Mouse (Mus musculus) hindbrain, embryonic 15.5 days (tissue): ENCODE results near the gene Akap6. TPM values are rescaled to one million over a fixed set of nuclear protein-coding genes. Genes with fewer than 3 reads are reported as not detected.

Source experiments
- ATAC-seq: fragments of 200-750 bp; cut with Nextera tagmentation; 2 replicates; pipeline ENCODE4 v1.8.0; 2017; ENCODE audit warnings: low read depth, moderate number of reproducible peaks, moderate TSS enrichment; ENCODE audit not compliant: low FRiP score
- H3K27ac ChIP-seq: fragments of 300-500 bp; sonication (generic); replicated peaks from 2 replicates; pipeline ENCODE4 v1.5.1; 2015; ENCODE audit warnings: mild to moderate bottlenecking, inconsistent platforms
- H3K27me3 ChIP-seq: fragments of 300-500 bp; sonication (generic); 2 replicates; pipeline ENCODE4 v1.6.1; 2015; ENCODE audit warnings: control low read depth, inconsistent platforms
- H3K36me3 ChIP-seq: fragments of 300-500 bp; sonication (generic); 2 replicates; pipeline ENCODE4 v1.6.1; 2015; ENCODE audit warnings: control low read depth, inconsistent platforms
- H3K4me1 ChIP-seq: fragments of 300-500 bp; sonication (generic); replicated peaks from 2 replicates; pipeline ENCODE4 v1.6.1; 2015; ENCODE audit warnings: control low read depth, inconsistent platforms
- H3K4me2 ChIP-seq: fragments of 300-500 bp; sonication (generic); 2 replicates; pipeline ENCODE4 v1.6.1; 2015; ENCODE audit warnings: moderate library complexity, mild to moderate bottlenecking, inconsistent platforms
- H3K4me3 ChIP-seq: fragments of 300-500 bp; sonication (generic); 2 replicates; pipeline ENCODE4 v1.5.1; 2015; ENCODE audit warnings: mild to moderate bottlenecking, inconsistent platforms
- H3K9ac ChIP-seq: fragments of 300-500 bp; sonication (generic); 2 replicates; pipeline ENCODE4 v1.6.1; 2015; ENCODE audit warnings: inconsistent platforms
- H3K9me3 ChIP-seq: fragments of 300-500 bp; sonication (generic); 2 replicates; pipeline ENCODE4 v1.6.1; 2016; ENCODE audit warnings: control low read depth, inconsistent platforms
- WGBS: fragments of 180-500 bp; shearing (Covaris S2); methylation state at CpG from one replicate; pipeline ENCODE4 v1.1.7; 2015; 5-methylcytosine and 5-hydroxymethylcytosine counted together
- polyA plus RNA-seq: library from polyadenylated mRNA; unstranded; fragments of >200 nt; fragmentation: Nextera tagmentation; extraction: Ambion mirVana; gene quantifications from 2 replicates; pipeline ENCODE4 v1.2.1, GENCODE M21; 2015

The Akap6 gene
- polyA plus RNA-seq, 1 experiment from 2014 or later, result 24.3 TPM

DNA sequence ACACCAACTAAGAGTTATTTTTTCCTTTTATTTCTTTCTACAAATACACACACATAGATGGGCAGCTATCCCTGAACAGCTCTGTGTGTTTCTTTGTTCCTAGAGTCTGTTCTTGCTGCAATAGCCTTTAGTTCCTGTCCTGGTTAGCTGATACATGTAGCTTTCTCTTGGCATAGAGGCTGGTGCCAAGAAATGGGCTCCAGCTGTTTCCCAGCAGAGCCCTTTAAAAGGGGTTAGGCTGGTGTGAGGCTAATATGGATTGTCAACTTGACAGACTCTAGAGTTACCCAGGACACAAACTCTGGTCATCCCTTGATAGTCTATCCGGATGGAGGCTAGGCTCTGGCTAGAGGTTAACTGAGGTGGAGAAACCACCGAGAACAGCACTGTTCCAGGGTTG lies 64.9 kb downstream of the Akap6 start:
- no peak overlapping the region for H3K27ac ChIP-seq
- no peak overlapping the region for H3K9ac ChIP-seq
- H3K27me3 ChIP-seq, result no peaks in the 10 kb centered on the region
- H3K4me1 ChIP-seq, result peaks cover 13% of the 10 kb centered on the region
- no peaks in the 10 kb centered on the region for H3K36me3 ChIP-seq
- H3K4me2 ChIP-seq, result no peak overlapping the region
- WGBS, result 77% methylated on average over 2 of the region's 2 CpGs
- no peaks in the 10 kb centered on the region for H3K9me3 ChIP-seq
- no peak for ATAC-seq
- H3K4me3 ChIP-seq, result no peak overlapping the region

DNA sequence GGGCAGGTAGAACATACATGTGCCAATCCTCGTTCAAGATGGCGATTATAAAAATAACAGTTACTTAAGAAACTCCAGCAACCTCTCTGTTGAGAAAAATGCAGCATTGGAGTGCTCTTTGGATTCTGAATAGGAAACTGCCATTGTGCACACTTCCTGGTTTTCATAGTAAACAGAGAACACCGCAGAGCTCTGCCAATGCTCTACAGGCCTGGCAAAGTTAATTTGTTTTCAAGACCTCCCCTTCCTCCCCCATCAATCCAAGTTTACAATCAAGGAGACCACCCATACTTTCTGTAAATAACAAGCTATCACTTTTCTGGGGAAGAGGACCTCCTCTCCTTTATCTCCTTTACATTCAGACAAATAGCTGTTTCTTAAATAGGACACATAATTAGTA lies 65.6 kb downstream of the Akap6 start:
- Histone ChIP-seq H3K27me3 (no peaks in the 10 kb centered on the region), H3K4me1 (peaks cover 20% of the 10 kb centered on the region), H3K4me3 (no peak overlapping the region), H3K27ac (no peak overlapping the region), H3K9me3 (no peaks in the 10 kb centered on the region), H3K36me3 (no peaks in the 10 kb centered on the region), H3K9ac (no peak overlapping the region), H3K4me2 (no peak overlapping the region)
- WGBS, result 73% methylated on average over 3 of the region's 3 CpGs
- ATAC-seq, result no peak

DNA sequence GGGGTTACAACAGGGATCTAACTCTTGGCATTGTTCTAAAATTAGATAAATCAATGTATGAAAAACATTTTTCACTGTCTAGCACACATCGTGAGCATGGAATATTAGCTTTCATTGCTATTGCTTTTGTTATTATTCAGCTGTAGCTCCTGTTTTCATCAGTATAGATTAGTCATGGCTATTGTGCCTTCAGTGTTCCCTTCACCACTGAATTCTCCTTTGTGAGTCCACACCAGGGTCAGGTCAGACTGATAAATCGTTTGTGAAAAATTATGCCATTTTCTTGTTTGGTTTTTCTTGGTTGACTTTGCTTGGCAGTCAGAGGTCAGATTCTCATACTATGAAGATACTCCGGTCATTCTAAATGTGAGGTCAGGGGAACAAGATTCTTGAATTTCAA lies 70.4 kb downstream of the Akap6 start:
- WGBS, result 13% methylated on average over 3 of the region's 3 CpGs
- Histone ChIP-seq H3K9me3 (no peaks in the 10 kb centered on the region), H3K4me3 (no peak overlapping the region), H3K4me1 (peaks cover 49% of the 10 kb centered on the region), H3K27me3 (no peaks in the 10 kb centered on the region), H3K4me2 (no peak overlapping the region), H3K36me3 (no peaks in the 10 kb centered on the region), H3K9ac (no peak overlapping the region), H3K27ac (0 out of 2 replicates have a peak overlapping the region, but pooled peaks have one; percentile 30)
- no peak for ATAC-seq

DNA sequence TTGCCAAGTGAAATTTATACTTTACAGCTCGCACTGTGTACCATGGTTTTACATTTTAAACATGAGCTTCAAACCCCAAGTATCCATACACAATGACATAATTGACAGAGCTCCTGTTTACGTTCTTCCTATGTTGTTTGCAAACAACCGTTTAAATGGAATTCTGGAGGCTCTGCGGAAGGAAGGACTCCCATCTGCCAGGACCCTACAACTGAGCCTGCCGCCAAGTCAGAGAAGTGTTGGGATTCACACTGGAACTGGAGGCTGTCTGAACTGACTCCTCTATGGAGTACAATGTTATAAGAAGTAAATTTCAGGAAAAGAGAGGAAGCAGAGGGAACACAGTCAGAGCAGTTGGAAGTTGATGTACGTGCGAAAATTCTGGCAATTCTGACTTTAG lies 72.7 kb downstream of the Akap6 start:
- H3K4me2 ChIP-seq, result peak overlapping the region; percentile 14
- H3K27ac ChIP-seq, result peak overlapping the region; percentile 72
- ATAC-seq, result no peak
- H3K9me3 ChIP-seq, result no peaks in the 10 kb centered on the region
- no peaks in the 10 kb centered on the region for H3K27me3 ChIP-seq
- no peaks in the 10 kb centered on the region for H3K36me3 ChIP-seq
- 40% methylated on average over 7 of the region's 7 CpGs for WGBS
- no peak overlapping the region for H3K4me3 ChIP-seq
- no peak overlapping the region for H3K9ac ChIP-seq
- H3K4me1 ChIP-seq, result peaks cover 48% of the 10 kb centered on the region

DNA sequence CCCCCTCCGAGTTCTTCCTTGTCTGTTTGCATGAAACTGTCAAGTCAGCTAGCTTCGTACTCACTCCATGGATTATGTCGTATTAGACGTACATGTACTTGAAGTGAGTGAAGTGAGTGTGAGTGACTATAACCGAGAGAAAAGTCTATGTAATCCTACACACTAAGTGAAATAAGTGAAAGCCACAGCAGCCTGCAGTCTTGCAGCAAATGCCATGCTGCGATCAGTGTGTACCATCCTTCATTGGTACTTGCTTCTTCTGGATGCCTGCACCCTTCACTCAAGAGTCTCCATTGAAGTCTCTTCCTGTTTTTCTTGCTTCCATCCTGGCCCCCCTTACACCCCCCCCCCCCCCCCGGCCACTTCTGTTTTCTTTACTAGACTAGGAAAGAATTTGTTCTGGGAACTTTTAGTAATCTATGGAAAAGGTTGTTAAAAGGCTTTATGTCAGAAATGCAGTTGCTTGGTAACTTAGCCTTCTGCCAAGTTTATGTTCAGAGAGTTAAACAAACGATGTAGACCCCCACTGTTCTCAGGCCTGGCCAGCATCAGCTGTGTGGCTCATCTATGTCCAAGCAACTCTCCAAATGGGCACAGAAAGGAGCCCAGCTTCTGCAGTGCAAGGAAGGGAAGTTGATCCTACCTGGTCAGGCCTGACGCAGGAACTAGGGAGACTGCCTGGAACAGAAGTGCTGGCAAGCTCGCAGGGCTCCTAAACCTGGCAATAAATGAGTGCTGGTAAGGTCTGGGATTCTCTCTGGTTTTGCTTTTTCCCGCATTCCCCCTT lies 73.5 kb downstream of the Akap6 start:
- Histone ChIP-seq H3K4me1 (peaks cover 48% of the 10 kb centered on the region), H3K4me2 (peak overlapping the region; percentile 35), H3K36me3 (no peaks in the 10 kb centered on the region), H3K27me3 (no peaks in the 10 kb centered on the region), H3K9ac (0 out of 2 replicates have a peak overlapping the region, but pooled peaks have one; percentile 14), H3K9me3 (no peaks in the 10 kb centered on the region), H3K27ac (peak overlapping the region; percentile 81), H3K4me3 (0 out of 2 replicates have a peak overlapping the region, but pooled peaks have one; percentile 4)
- peak; percentile 65 for ATAC-seq
- WGBS, result 22% methylated on average over 11 of the region's 11 CpGs

DNA sequence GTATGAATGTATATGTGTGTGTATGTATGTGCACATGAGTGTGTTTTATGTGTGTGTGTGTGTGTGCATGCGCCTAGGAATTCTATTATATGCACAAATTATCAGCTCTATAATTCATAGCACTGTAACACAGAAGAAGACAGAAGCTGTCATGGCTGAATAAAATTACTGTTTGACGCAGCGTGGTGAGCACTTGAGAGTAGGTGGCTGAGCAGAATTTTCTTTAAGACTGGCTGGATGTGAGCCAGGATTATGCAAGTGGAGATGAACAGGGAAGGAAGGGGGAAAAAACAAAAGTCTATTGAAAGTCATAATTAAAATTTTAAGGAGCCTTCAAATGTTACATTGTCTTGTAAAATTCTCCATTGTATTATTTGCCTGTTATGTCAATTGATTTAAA lies 74.7 kb downstream of the Akap6 start:
- no peak overlapping the region for H3K9ac ChIP-seq
- peak overlapping the region; percentile 81 for H3K27ac ChIP-seq
- no peaks in the 10 kb centered on the region for H3K9me3 ChIP-seq
- 0 out of 2 replicates have a peak, but pooled peaks have one; percentile 4 for ATAC-seq
- 18% methylated on average over 3 of the region's 3 CpGs for WGBS
- H3K4me2 ChIP-seq, result peak overlapping the region; percentile 35
- no peaks in the 10 kb centered on the region for H3K27me3 ChIP-seq
- no peaks in the 10 kb centered on the region for H3K36me3 ChIP-seq
- H3K4me1 ChIP-seq, result peaks cover 48% of the 10 kb centered on the region
- no peak overlapping the region for H3K4me3 ChIP-seq

DNA sequence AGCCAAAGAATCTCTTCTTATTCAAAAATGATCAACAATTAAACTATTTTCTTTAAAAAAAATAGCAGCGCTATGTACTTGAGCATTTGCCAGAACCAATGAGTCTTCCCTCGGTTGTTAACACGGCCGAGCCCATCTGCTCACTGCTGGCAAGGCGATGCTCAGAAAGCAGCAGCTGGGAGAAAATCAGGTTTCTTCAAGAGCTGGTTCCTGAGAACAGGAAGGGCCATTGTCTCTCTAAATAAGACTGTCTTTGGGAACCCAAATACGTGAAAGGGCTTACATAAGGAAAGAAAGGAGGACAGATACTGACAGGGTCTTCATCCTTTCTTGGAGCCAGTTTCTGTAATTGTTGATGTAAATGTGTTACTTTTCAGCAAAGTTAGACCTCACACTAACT lies 75.2 kb downstream of the Akap6 start:
- Histone ChIP-seq H3K4me2 (peak overlapping the region; percentile 37), H3K36me3 (no peaks in the 10 kb centered on the region)

DNA sequence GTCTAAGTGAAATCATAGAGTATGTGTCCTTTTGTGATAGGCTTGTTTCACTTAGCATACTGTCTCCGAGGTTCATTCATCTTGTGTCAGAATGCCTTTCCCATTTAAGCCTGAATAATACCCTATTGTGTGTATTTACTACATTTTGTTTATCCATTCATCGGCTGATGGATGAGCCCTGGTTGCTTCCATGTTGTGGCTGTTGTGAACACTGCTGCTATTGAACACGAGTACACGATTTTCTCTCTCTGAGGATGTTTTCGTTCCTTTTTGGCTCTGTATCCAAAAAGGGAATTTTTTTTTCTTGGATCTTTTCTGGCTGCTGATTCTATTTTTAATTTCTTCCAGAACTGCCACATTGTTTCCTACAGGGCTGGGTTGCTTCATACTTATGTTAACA lies 81.0 kb downstream of the Akap6 start:
- H3K9ac ChIP-seq, result no peak overlapping the region
- WGBS, result 18% methylated on average over 5 of the region's 5 CpGs
- no peak overlapping the region for H3K4me3 ChIP-seq
- H3K27ac ChIP-seq, result peak overlapping the region; percentile 64; the same call in 1 of the 2 replicates
- no peaks in the 10 kb centered on the region for H3K9me3 ChIP-seq
- H3K27me3 ChIP-seq, result no peaks in the 10 kb centered on the region
- H3K4me2 ChIP-seq, result no peak overlapping the region
- no peak for ATAC-seq
- H3K36me3 ChIP-seq, result no peaks in the 10 kb centered on the region
- H3K4me1 ChIP-seq, result peaks cover 19% of the 10 kb centered on the region

More for the DNA sequence above, 75.2 kb downstream of the Akap6 start:
- Histone ChIP-seq H3K9me3 (no peaks in the 10 kb centered on the region), H3K4me1 (peaks cover 44% of the 10 kb centered on the region), H3K27me3 (no peaks in the 10 kb centered on the region), H3K27ac (peak overlapping the region; percentile 75), H3K4me3 (peak overlapping the region; percentile 19), H3K9ac (0 out of 2 replicates have a peak overlapping the region, but pooled peaks have one; percentile 8)
- 11% methylated on average over 6 of the region's 6 CpGs for WGBS
- ATAC-seq, result 0 out of 2 replicates have a peak, but pooled peaks have one; percentile 40

DNA sequence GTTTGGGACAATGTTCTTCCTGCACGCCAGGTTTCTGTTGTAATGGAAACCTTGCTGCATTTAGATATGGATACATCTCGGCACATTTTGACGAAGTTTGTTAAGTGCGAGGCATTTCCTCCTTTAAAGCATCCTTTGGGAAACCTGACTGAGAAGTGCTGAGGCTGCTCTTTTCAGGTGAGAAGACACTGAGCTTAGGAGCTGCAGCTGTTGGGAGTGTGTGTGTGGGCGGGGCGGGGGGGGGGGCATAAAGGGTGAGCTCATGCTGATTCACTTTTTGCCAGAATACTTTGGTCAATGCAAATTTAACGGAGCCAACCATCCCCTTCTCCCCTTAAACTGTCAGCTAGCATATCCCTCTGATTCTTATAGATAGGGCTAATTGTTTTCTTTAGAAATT lies 81.9 kb downstream of the Akap6 start:
- Histone ChIP-seq H3K9me3 (no peaks in the 10 kb centered on the region), H3K4me3 (no peak overlapping the region), H3K4me1 (peaks cover 19% of the 10 kb centered on the region), H3K27ac (no peak overlapping the region), H3K36me3 (no peaks in the 10 kb centered on the region), H3K27me3 (no peaks in the 10 kb centered on the region), H3K9ac (no peak overlapping the region), H3K4me2 (no peak overlapping the region)
- no peak for ATAC-seq
- WGBS, result 61% methylated on average over 7 of the region's 7 CpGs

DNA sequence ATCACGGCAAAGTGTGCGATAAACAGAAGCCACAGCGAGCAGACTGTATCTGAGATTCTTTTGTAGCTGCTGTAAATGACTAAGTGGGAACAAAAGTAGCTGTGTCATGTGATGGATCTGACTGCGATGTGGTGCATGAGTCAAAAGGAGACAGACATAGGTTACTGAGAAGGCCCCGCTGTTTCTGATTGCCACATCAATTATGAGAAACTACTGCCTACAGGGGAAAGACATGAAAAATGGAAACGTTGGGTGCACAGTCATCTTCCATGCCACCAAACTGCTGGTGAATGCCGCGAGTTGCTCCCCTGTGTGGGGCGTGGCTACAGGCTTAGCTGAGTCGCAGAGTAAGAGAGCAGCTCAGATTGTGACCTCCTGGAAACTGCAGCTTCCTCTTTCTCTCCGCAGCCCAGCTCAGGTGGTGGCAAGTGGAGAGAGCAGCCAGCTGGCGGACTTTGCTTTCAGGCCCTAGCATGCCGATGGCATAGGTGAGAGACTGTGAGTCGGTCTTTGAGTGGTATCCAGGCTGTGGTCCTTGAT lies 83.8 kb downstream of the Akap6 start:
- H3K27ac ChIP-seq, result peak overlapping the region; percentile 46
- no peaks in the 10 kb centered on the region for H3K27me3 ChIP-seq
- H3K9ac ChIP-seq, result peak overlapping the region; percentile 15; the same call in 1 of the 2 replicates
- no peaks in the 10 kb centered on the region for H3K9me3 ChIP-seq
- ATAC-seq, result peak; percentile 74
- H3K4me3 ChIP-seq, result no peak overlapping the region
- H3K36me3 ChIP-seq, result no peaks in the 10 kb centered on the region
- 10% methylated on average over 14 of the region's 14 CpGs for WGBS
- H3K4me1 ChIP-seq, result peaks cover 19% of the 10 kb centered on the region
- H3K4me2 ChIP-seq, result peak overlapping the region; percentile 41

DNA sequence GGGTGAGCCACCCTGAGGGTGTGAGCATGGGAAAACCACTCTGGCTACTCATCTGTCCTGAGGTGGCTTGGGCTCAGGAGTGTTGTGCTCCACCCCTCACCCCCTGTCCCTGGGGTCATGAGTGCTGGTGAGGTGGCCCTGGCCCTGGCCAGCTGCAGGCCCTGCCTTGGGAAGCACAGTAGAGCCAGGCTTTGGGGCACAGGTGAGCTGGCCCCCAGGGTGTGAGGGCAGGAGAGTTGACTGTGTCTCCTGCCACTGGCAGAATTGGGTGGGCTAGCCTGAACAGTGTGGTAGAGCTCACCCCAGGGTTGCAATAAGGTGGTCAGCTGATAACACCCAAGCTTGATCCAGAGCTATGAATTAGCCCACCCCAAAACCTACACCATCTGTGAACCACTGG lies 86.0 kb downstream of the Akap6 start:
- peaks cover 38% of the 10 kb centered on the region for H3K4me1 ChIP-seq

DNA sequence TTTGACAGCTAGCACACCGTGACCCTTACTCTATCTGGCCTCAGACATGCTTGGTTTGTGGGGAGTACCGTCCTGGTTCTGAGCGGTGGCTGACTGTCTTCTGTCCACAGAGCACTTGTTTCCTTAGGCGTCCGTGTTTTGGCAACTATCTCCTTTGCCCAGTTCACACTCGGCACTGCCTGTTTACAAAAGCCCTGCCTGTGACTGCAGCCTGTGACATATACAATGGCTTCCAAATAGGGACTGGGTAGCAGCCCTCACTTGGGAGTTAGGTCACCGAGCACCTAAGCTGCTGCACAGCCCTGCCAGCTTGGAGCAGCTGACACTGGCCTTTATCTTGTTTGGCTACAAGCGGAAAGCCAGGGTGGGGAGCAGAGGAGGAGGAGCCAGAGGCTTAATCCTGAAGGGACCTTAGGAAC lies 91.2 kb downstream of the Akap6 start:
- H3K9me3 ChIP-seq, result no peaks in the 10 kb centered on the region
- 8% methylated on average over 8 of the region's 8 CpGs for WGBS
- H3K4me2 ChIP-seq, result peak overlapping the region; percentile 13
- no peak overlapping the region for H3K4me3 ChIP-seq
- peak; percentile 67 for ATAC-seq
- peak overlapping the region; percentile 28 for H3K27ac ChIP-seq
- peaks cover 48% of the 10 kb centered on the region for H3K4me1 ChIP-seq
- H3K36me3 ChIP-seq, result no peaks in the 10 kb centered on the region
- no peaks in the 10 kb centered on the region for H3K27me3 ChIP-seq
- H3K9ac ChIP-seq, result no peak overlapping the region

More for the DNA sequence above, 86.0 kb downstream of the Akap6 start:
- H3K27me3 ChIP-seq, result no peaks in the 10 kb centered on the region
- ATAC-seq, result peak; percentile 56
- no peak overlapping the region for H3K9ac ChIP-seq
- no peaks in the 10 kb centered on the region for H3K36me3 ChIP-seq
- no peak overlapping the region for H3K27ac ChIP-seq
- no peak overlapping the region for H3K4me2 ChIP-seq
- H3K9me3 ChIP-seq, result no peaks in the 10 kb centered on the region
- no peak overlapping the region for H3K4me3 ChIP-seq
